8 mouse cellular contexts compared by ENCODE assay signal in the genomic region with DNA sequence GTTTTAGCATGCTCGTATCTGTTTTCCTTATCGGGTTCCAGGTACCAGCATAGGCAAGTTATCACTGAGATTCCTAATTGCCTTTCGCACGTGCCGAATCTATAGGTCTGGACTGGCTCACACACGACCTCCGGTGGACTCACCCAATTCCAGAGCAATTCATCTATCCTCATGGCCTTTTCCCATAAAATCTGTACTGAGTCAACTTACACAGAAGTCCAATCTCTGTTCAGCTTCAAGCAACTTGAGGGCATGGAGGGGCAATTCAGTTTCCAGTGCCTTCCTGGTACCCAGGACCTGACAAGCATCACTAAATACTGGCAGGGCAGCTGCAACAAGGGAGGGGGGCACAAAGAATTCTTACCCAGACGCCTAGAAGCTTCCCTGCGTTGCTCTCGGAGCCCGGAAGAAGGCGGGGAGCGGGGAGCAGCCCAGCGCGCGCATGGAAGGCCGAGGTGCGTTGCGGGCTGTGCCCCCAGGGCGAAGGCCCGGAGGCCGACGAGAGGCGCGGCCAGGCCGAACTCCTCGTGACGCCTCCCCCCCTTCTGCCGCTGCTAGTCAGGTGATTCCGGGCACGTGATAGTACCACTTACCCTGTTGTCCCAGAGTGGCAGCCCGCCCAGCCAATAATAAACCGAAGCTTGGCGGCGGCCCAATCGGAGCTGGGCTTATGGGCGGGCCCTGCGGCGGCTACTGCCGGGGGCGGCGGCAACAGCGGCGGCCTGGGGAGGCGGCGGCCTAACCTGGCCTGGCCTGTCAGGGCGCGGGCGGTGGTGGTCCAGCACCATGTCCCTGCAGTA. TPM values are rescaled to one million over a fixed set of nuclear protein-coding genes. Genes with fewer than 3 reads are reported as not detected.
DNase-seq lines count a peak whose midpoint lies in the region; ATAC-seq lines count a peak whose summit lies in the region.

A gene (plus strand): TSS at position 699 of the 800 bp plus-strand sequence.

- ATAC-seq in intestine, embryonic 14.5 days (replicated peaks; ENCODE audit: low FRiP score, low TSS enrichment, low read depth) = peak; percentile 99

- peaks cover 33% of the 10 kb centered on the region for H3K36me3 ChIP-seq in intestine, embryonic 14.5 days (ENCODE audit: control insufficient read depth, insufficient read depth, low read length)

- H3K4me2 ChIP-seq in intestine, embryonic 14.5 days (ENCODE audit: low read length) = peak within 1 kb of the TSS; percentile 73

- H3K27me3 ChIP-seq in intestine, embryonic 14.5 days (replicated peaks; ENCODE audit: control insufficient read depth, insufficient read depth, low read length) = no peaks in the 10 kb centered on the region

- intact Hi-C loops in left cerebral cortex, postnatal 14 days (cut with DNase I) = no loop called here

- WGBS in intestine, embryonic 14.5 days = under 1% methylated on average over 48 of the region's 49 CpGs

- peaks cover 9% of the 10 kb centered on the region for H3K4me1 ChIP-seq in intestine, embryonic 14.5 days (replicated peaks; ENCODE audit: control insufficient read depth, insufficient read depth, low read length)

- DNase-seq in adrenal gland, adult (ENCODE audit: inconsistent age in 2 of 2, low spot score in 1 of 2) = peak; percentile 100
- DNase-seq in embryo, embryonic 10.5 days (ENCODE audit: low spot score) = peak; percentile 99
- peak; percentile 100 for DNase-seq in gastrocnemius, postnatal 25 days
- DNase-seq in intestine, embryonic 14.5 days (ENCODE audit: low spot score) = peak; percentile 100
- DNase-seq in left cerebral cortex, postnatal 14 days (ENCODE audit: low spot score in 2 of 2) = peak; percentile 100
- DNase-seq in mesoderm, embryonic 11.5 days (ENCODE audit: low read depth, low spot score) = peak; percentile 95
- DNase-seq in right cerebral cortex, postnatal 36 days (ENCODE audit: low spot score in 2 of 2) = peak; percentile 99 to 100
- DNase-seq in yolk sac, embryonic 10.5 days (ENCODE audit: low spot score) = peak; percentile 99

- no peaks in the 10 kb centered on the region for H3K9me3 ChIP-seq in intestine, embryonic 14.5 days (ENCODE audit: control insufficient read depth, low read length)

- H3K9ac ChIP-seq in intestine, embryonic 14.5 days (ENCODE audit: low read length) = peak within 1 kb of the TSS; percentile 82

- peak within 1 kb of the TSS; percentile 95 for H3K4me3 ChIP-seq in intestine, embryonic 14.5 days (ENCODE audit: low read depth, low read length)

- H3K27ac ChIP-seq in intestine, embryonic 14.5 days (ENCODE audit: low read depth) = peak within 1 kb of the TSS; percentile 73

RNA-seq across cellular contexts. Expression of the gene that starts here (rescaled TPM):
- total RNA-seq in gastrocnemius, postnatal 25 days (2021) = 10 to 100 TPM; 19.1 to 20.6 TPM
- 50.6 and 51.9 TPM in 2 replicates for polyA plus RNA-seq in intestine, embryonic 14.5 days (2014; fragmentation: Nextera tagmentation; extraction: Ambion mirVana)
- 10 to 100 TPM; 52.2 to 53.1 TPM for total RNA-seq in left cerebral cortex, postnatal 14 days (2021)

Comparison
In these comparisons a context has a peak if more than half of its experiments do, and no peak if none do; other contexts are left out.
1. Peak in every context shown above with its lines: DNase-seq, ATAC-seq, H3K4me3 ChIP-seq and H3K27ac ChIP-seq.